Mouse (Mus musculus) brain, adult 2 months (tissue): ENCODE measurements around the gene Klhl12.
"Not testable (repeated sequence)": the region's sequence is repeated elsewhere in the genome, so short reads cannot be mapped to it uniquely, and the experiment has no call there.

Experiments used
- DNase-seq: peaks from one replicate; pipeline ENCODE4 v3.0.0; 2011; ENCODE audit warnings: low read depth, low spot score

Gene Klhl12

DNA sequence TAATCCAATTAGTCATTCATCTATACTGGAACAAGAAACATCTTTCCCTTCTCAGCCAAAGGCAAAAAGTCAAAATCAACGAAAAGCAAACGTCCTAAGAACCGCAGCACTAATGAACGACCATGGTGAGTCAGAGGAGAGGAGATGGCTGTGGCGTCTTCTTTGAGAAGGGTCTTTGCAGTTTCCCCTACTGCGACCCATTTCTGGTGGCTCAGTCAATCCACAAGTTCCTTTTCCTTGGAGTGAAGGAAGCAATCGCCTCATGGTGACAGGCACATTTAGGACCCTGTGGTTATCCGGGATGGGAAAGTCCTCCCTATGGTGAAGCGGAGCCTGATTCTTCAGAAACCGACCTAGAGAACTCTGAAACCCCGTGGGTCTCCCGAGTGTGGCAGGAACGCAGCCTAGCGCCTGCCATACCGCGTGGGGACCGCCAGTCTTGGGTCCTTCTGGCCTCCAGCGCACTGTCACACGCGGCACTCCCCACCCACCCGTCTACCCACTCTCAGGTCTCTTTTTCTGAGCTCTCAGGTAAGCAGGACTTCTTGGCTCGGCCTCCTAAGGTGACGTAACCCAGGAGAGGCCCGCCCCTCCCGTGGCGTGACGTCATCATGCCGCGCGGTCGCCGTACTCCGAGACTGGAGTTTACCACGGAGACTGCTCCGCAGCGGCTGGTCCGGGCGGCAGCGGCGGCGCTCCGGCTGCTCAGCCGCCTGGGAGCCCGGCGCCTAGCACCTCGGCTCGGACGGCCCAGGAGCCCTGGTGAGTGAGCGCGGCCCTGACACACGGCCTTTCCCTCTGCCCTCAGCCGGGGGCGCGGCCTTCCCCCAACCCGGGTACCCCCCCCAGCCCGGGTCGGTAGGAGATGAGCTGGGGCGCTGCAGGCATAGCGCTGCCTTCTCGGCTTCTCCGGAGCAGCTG, at the start of gene Klhl12:
TSS of gene Klhl12 (plus strand) at position 628 of the 921 bp plus-strand sequence.
- DNase-seq: peak; percentile 97

GRCm38 (mm10) chr1:134406414-134406771, 48.9 kb upstream of the Klhl12 start:
- DNase-seq: no peak

DNA sequence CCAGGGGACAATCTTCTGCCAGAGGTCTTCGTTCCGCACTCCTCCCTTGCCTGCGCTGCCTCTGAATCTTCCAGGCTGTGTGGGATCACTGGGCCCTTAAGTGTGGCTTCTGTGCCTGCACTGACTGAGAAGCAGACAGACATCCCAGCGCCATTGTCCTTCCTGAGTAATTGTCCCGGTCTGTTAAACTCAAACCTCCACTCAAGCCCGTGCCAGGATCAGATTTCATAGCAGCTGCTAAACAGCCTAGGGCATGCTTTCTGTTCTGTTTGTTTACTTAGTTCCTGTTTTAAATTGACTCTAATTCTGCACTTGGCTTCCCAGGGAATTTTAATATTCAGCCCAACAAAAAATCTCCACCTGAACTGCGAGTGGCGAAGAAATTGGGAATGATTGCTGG, 47.3 kb upstream of the Klhl12 start:
- DNase-seq: no peak

DNA sequence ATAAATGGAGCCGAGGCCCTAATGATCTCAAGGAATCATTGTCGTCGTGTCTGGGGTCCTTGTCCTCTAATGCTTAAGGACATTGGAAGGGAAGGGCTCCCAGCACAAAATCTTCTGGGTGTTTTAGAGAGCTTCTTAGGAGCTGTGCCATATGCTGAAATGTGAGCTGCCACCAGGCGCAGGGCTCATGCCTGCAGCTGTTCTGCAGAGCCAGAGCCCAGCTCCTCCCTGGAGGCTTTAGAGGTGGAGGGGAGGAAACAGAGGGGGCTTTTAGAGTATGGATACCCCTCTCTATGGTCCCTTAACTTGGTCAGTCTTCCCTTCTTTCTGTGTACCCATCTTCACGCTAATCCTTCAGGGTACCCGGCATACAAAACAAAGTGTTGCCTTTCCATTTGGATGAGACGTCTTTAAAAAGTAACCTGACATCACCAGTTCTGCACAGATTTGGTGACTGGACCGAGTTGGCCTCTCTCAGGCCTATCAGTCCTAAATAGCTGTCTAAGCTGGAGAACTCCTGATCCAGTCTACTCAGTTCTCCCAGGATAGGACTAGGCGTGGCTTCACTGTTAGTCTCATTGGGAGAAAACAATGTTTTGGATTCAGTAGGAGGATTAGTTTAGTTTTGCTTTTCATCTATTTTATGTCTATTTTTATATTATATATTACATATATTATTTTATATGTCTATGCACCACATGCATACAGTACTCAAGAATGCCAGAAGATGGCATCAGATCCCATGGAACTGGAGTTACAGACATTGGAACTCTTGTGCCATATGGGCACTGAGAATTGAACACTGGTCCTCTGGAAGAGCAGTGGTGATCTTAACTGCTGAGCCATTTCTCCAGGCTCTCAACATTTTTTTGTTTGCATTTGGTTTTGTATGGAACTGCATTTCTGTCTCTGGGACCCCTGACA, 43.4 kb upstream of the Klhl12 start:
- DNase-seq: no peak

GRCm38 (mm10) chr1:134414038-134414437, 41.3 kb upstream of the Klhl12 start:
- no peak for DNase-seq

GRCm38 (mm10) chr1:134414501-134415167, 40.7 kb upstream of the Klhl12 start:
- DNase-seq: no peak

DNA sequence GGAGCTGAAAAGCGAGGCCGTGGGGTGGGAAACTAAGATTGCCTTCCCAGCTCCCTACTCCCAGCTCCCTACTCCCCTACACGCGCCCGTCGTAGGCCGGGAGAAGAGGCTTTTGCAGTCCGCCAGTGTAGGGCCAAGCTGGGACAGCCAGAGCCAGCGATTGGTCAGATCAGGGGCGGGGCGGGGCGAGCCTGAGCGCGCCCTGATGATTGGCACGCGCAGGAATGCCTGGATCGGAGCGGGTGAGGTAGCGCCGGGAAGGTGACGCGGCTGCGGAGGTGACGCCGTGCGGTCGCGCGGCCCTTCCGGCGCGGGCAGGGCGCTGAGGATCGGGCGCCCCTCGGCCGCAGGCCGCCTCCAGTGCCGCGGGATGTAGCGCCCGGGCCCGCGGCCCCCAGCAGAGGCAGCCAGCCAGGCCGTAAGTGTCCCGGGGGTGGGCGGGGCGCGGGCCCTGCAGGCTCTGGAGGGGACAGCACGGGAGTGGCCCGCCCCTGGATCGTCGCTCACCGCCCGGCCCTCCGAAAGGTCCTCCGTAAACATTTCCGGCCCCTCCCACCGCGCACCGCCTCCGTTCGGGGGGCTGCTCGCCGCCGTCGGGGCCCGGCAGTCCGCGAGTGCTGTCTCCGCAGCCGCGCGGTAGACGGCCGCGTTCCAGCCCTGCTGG, 40.0 kb upstream of the Klhl12 start, which contains the start of gene Adipor1:
TSS of gene Adipor1 (plus strand) at position 211 of the 664 bp plus-strand sequence.
- peak; percentile 99 for DNase-seq

DNA sequence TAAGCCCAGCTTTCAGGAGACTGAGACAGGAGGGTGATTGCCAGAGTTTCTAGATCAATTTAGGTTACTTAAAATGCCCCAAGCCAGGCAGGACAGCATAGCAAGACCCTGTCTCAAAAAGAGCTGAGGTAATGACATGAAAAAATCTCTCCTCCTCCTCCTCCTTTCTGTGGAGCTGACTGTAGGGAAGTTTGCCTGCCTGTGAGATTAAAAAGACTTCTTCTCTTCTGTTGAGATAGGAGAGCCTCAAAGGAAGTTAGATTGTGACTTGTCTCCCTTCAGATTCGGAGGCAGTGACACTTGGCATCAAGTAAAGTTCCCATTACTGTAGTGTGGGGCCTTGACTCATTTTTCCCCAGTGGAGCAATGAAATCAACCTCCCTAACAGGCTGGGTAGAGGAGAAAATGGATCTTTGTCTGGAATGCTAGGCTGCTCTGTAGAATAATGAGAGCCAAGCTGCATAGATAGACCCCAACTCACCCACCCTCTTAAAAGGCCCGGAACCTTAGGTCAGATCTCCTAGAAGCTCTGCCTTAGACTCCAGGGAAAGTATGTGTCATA, 36.8 kb upstream of the Klhl12 start:
- no peak for DNase-seq

DNA sequence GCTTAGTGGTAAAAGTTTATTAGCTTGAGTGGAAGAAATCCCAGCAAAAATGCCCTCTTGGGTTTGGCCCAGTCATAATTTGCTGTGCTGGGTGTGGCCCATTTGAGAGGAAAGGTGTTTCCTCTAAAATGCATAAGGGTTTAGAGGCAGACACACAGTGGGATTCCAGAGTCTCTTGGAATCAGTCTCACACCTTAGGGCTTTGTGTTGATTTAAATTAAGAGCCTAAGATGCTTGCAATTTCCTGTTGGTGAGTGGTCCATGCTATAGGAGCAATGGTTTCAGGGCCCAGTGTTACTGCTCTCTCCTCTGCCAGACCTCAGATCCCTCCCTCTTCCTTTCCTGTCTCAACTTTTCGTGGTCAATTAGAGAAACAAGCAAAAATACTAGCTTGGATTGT, 36.2 kb upstream of the Klhl12 start:
- no peak for DNase-seq

DNA sequence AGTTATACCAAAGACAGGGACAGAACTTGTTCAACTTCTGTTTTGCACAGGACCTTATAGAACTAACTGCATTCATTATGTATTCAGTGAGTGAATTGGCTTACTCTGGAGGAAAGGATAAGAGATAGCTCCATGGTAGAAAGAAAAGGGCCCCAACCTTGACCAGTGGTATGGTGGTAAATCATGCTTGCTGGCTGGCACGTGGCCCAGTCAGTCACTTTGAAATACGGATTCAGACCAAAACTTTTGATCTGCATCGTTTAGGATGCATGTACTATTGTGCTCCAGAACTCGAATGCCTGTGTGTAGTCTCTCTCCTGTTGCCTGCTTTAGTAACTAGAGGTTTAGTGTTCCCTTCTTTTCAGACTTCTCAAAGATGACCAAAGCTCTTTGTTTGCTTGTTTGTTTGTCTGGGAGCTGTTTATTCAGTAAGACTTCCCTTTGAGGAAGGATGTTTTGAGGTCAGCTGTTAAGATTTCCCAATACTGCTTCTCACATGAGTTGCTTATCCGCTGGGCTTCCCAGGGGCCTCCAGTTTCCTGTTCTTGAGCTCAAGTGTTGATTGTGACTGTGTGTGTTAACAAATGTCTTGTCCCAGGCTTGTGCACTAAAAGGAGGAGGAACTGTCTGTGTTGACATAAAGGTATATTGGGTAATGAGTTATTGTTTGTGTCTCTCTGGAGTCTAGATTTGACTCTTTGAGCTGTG, 35.4 kb upstream of the Klhl12 start:
- DNase-seq: peak; percentile 26

DNA sequence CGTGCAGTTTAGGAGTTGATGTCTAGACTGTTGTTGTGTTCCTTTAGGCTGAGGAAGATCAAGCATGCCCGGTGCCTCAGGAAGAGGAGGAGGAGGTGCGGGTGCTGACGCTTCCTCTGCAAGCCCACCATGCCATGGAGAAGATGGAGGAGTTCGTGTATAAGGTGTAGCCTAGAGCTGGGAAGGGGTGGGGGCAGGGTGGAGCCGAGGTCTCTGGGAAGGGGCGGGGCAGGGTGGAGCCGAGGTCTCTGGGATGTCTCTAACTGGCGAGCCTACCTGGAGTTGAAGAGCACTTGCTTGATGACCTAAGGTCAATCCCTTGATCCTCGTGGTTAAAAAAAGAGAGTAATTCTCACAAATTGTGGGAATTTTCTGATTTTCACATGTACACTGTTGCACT, 31.4 kb upstream of the Klhl12 start:
- DNase-seq: no peak

- DNase-seq: no peak
These were observed 29.0 kb upstream of the Klhl12 start for GRCm38 (mm10) chr1:134426289-134426688.

- DNase-seq: no peak
These were observed 22.3 kb upstream of the Klhl12 start for GRCm38 (mm10) chr1:134433002-134433401.

GRCm38 (mm10) chr1:134433473-134433872, 21.9 kb upstream of the Klhl12 start:
- DNase-seq: no peak

GRCm38 (mm10) chr1:134435414-134435813, 19.9 kb upstream of the Klhl12 start:
- peak; percentile 21 for DNase-seq

GRCm38 (mm10) chr1:134440437-134440836, 14.9 kb upstream of the Klhl12 start:
- no peak for DNase-seq

DNA sequence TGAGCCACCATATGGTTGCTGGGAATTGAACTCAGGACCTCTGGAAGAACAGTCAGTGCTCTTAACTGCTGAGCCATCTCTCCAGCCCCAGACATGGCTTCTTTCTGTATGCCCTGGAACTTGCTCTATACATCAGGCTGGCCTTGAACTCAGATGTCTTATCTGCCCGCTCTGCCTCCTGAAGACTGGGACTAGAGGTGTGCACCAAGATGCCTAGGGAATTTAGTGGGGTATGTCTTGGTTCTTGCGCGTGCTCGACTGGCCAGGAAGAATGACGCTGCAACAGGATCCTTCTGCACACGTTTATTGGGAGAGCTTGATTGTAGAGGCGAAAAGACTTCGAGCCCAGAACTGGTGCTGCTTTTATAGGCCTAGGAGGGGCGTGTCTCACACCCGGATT, 13.6 kb upstream of the Klhl12 start:
- not testable (repeated sequence) for DNase-seq

GRCm38 (mm10) chr1:134442394-134442793, 12.9 kb upstream of the Klhl12 start:
- no peak for DNase-seq

DNA sequence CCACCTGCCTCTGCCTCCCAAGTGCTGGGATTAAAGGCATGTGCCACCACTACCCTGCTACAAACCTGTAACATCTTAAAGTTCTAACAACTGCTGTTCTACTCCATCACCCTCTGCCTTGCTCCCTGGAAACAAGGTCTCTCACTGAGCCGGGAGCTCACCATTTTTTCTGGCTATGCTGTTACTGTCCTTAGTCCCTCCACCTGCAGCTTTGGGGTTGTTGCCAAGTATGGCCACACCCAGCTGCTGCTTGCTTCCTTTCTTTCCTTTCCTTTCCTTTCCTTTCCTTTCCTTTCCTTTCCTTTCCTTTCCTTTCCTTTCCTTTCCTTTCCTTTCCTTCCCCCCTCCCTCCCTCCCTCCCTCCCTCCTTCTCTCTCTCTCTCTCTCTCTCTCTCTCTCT, 12.0 kb upstream of the Klhl12 start:
- not testable (repeated sequence) for DNase-seq

DNA sequence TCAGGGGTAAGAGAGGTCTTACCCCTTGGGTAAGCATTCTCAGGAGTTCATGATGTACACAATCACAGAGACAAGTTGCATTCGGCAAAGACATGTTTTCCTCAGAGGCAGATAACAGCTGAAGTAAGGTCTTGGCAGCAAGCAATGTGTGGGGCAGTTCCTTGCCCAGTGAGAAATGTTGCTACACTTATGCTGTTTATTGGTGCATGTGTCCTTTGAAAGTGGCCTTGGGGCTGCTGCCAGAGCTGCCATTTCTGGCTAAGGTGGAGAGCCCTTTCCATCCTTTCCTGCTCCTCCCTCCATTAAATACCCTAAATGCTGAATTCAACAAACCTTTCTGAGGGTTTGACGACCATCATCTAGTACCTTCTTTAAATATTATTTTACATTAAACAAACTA, 9.9 kb upstream of the Klhl12 start:
- DNase-seq: no peak
